ENCODE assay signal across 7 mouse cellular contexts in the genomic region with DNA sequence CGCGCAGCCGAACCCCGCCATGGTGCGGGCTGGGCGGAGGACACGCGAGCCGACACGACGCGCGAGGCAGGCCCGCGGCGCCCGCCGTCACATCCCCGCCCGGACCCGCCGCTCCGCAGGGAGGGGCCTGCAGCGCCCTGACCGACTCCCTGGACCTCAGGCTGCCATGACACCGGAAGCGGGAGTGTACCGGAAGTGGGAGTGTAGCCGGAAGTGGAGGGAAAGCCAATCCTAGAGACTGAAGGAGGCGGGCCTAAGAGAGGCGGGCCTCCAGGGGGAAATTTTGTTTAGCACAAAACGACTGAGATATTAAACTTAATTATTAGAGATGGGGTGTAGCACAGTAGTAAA. TPM values are rescaled to one million over a fixed set of nuclear protein-coding genes. Genes with fewer than 3 reads are reported as not detected.
A peak's percentile ranks its signal among the peaks of the same experiment; 100 is the strongest.
DNase-seq lines count a peak whose midpoint lies in the region; ATAC-seq and TF ChIP-seq lines count a peak whose summit lies in the region.

No protein-coding gene starts in this region.

- peak overlapping the region; percentile 77 for H3K4me3 ChIP-seq in bone marrow macrophage, adult 2 months (ENCODE audit: insufficient read depth, low read length)
- H3K4me3 ChIP-seq in embryonic facial prominence, embryonic 15.5 days (replicated peaks): peak overlapping the region; percentile 68
- H3K4me3 ChIP-seq in heart, adult 2 months: peak overlapping the region; percentile 69
- H3K4me3 ChIP-seq in kidney, adult 2 months (ENCODE audit: insufficient read depth, low read depth, low read length): peak overlapping the region; percentile 84
- peak overlapping the region; percentile 64 for H3K4me3 ChIP-seq in limb, embryonic 11.5 days (ENCODE audit: low read depth, low read length)
- H3K4me3 ChIP-seq in midbrain, embryonic 13.5 days (replicated peaks): peak overlapping the region; percentile 58
- peak overlapping the region; percentile 91 for H3K4me3 ChIP-seq in small intestine, adult 2 months (ENCODE audit: low read depth, low read length)

- ATAC-seq in embryonic facial prominence, embryonic 15.5 days (ENCODE audit: insufficient number of reproducible peaks, low FRiP score, low TSS enrichment, low read depth): peak; percentile 91
- ATAC-seq in limb, embryonic 11.5 days (ENCODE audit: insufficient number of reproducible peaks, low FRiP score, low TSS enrichment, low read depth): peak; percentile 97
- peak; percentile 100 for ATAC-seq in midbrain, embryonic 13.5 days

- H3K27me3 ChIP-seq in embryonic facial prominence, embryonic 15.5 days: no peaks in the 10 kb centered on the region
- no peaks in the 10 kb centered on the region for H3K27me3 ChIP-seq in heart, adult 2 months (ENCODE audit: control insufficient read depth, insufficient read depth, low read length)
- no peaks in the 10 kb centered on the region for H3K27me3 ChIP-seq in kidney, adult 2 months (replicated peaks; ENCODE audit: control insufficient read depth, insufficient read depth, low read length)
- H3K27me3 ChIP-seq in limb, embryonic 11.5 days (ENCODE audit: control insufficient read depth, insufficient read depth, low read length): no peaks in the 10 kb centered on the region
- H3K27me3 ChIP-seq in midbrain, embryonic 13.5 days: peaks cover 13% of the 10 kb centered on the region
- no peaks in the 10 kb centered on the region for H3K27me3 ChIP-seq in small intestine, adult 2 months (ENCODE audit: control insufficient read depth, insufficient read depth, low read length)

- no peak for TF ChIP-seq EP300 in heart, adult 2 months (IDR thresholded peaks at IDR 0.05; ENCODE audit: insufficient read depth, low read depth, low read length)

- H3K79me2 ChIP-seq in heart, adult 2 months (replicated peaks; ENCODE audit: control insufficient read depth, insufficient read depth, low read length): no peaks in the 10 kb centered on the region

- DNase-seq in heart, adult 2 months: peak; percentile 86 to 88
- peak; percentile 93 for DNase-seq in kidney, adult 2 months
- peak; percentile 87 for DNase-seq in limb, embryonic 11.5 days (ENCODE audit: low spot score)

- no peak; the same call in 1 of the 2 replicates for TF ChIP-seq POLR2A in bone marrow macrophage, adult 2 months (IDR thresholded peaks at IDR 0.05; ENCODE audit: borderline replicate concordance, low read depth, low read length)
- TF ChIP-seq POLR2A in heart, adult 2 months (IDR thresholded peaks at IDR 0.05; ENCODE audit: insufficient read depth, low read depth, low read length): peak; percentile 70
- TF ChIP-seq POLR2A in kidney, adult 2 months (IDR thresholded peaks at IDR 0.05; ENCODE audit: low read depth, low read length): no peak
- peak; percentile 35; the same call in 1 of the 2 replicates for TF ChIP-seq POLR2A in small intestine, adult 2 months (IDR thresholded peaks at IDR 0.05; ENCODE audit: low read depth, low read length)

- H3K9me3 ChIP-seq in embryonic facial prominence, embryonic 15.5 days (replicated peaks): no peaks in the 10 kb centered on the region
- no peaks in the 10 kb centered on the region; the same call in 1 of the 2 replicates for H3K9me3 ChIP-seq in limb, embryonic 11.5 days (ENCODE audit: control insufficient read depth, low read length)
- no peaks in the 10 kb centered on the region for H3K9me3 ChIP-seq in midbrain, embryonic 13.5 days

- peak overlapping the region; percentile 24 for H3K27ac ChIP-seq in bone marrow macrophage, adult 2 months (ENCODE audit: insufficient read depth, low read depth, low read length)
- H3K27ac ChIP-seq in embryonic facial prominence, embryonic 15.5 days (replicated peaks): peak overlapping the region; percentile 34; the same call in 1 of the 2 replicates
- peak overlapping the region; percentile 66 for H3K27ac ChIP-seq in heart, adult 2 months
- H3K27ac ChIP-seq in kidney, adult 2 months (ENCODE audit: insufficient read depth, low read depth, low read length): no peak overlapping the region
- no peak overlapping the region for H3K27ac ChIP-seq in limb, embryonic 11.5 days (replicated peaks; ENCODE audit: low read depth, low read length)
- H3K27ac ChIP-seq in midbrain, embryonic 13.5 days: 0 out of 2 replicates have a peak overlapping the region, but pooled peaks have one; percentile 51
- H3K27ac ChIP-seq in small intestine, adult 2 months (ENCODE audit: insufficient read depth, low read depth, low read length): no peak overlapping the region

- intact Hi-C loops in heart, adult 2 months (cut with DNase I): no loop called here

- 0 out of 2 replicates have a peak, but pooled peaks cover 2% of the 10 kb centered on the region for H3K4me1 ChIP-seq in bone marrow macrophage, adult 2 months (ENCODE audit: control insufficient read depth, insufficient read depth, low read length)
- H3K4me1 ChIP-seq in embryonic facial prominence, embryonic 15.5 days: no peaks in the 10 kb centered on the region
- no peaks in the 10 kb centered on the region for H3K4me1 ChIP-seq in heart, adult 2 months (ENCODE audit: control insufficient read depth, insufficient read depth, low read length)
- no peaks in the 10 kb centered on the region; the same call in 1 of the 2 replicates for H3K4me1 ChIP-seq in kidney, adult 2 months (ENCODE audit: control insufficient read depth, insufficient read depth, low read length)
- no peaks in the 10 kb centered on the region for H3K4me1 ChIP-seq in limb, embryonic 11.5 days (ENCODE audit: control insufficient read depth, insufficient read depth, low read length)
- H3K4me1 ChIP-seq in midbrain, embryonic 13.5 days (replicated peaks): peaks cover 7% of the 10 kb centered on the region
- H3K4me1 ChIP-seq in small intestine, adult 2 months (ENCODE audit: control insufficient read depth, insufficient read depth, insufficient read length, low read length): no peaks in the 10 kb centered on the region

- WGBS in embryonic facial prominence, embryonic 15.5 days: 4% methylated on average over 32 of the region's 32 CpGs
- WGBS in heart, adult 2 months: 3% methylated on average over 32 of the region's 32 CpGs
- 19% methylated on average over 32 of the region's 32 CpGs for WGBS in kidney, adult 2 months
- WGBS in limb, embryonic 11.5 days: 7% methylated on average over 30 of the region's 32 CpGs
- WGBS in midbrain, embryonic 13.5 days: 1% methylated on average over 32 of the region's 32 CpGs
- 9% methylated on average over 32 of the region's 32 CpGs for WGBS in small intestine, adult 2 months

- peak overlapping the region; percentile 73 for H3K4me2 ChIP-seq in embryonic facial prominence, embryonic 15.5 days (replicated peaks)
- H3K4me2 ChIP-seq in limb, embryonic 11.5 days (ENCODE audit: low read depth, severe bottlenecking): peak overlapping the region; percentile 58
- peak overlapping the region; percentile 75 for H3K4me2 ChIP-seq in midbrain, embryonic 13.5 days (replicated peaks)

- TF ChIP-seq CTCF in bone marrow macrophage, adult 2 months (IDR thresholded peaks at IDR 0.05; ENCODE audit: low read depth, low read length): no peak
- no peak for TF ChIP-seq CTCF in heart, adult 2 months (IDR thresholded peaks at IDR 0.05)
- TF ChIP-seq CTCF in kidney, adult 2 months (conservative IDR thresholded peaks at IDR 0.05; ENCODE audit: insufficient read depth, insufficient read length, low read depth, low read length): no peak
- TF ChIP-seq CTCF in small intestine, adult 2 months (IDR thresholded peaks at IDR 0.05; ENCODE audit: extremely low read depth, insufficient read length, insufficient replicate concordance, low read depth, low read length): no peak

- no peaks in the 10 kb centered on the region for H3K36me3 ChIP-seq in embryonic facial prominence, embryonic 15.5 days
- H3K36me3 ChIP-seq in heart, adult 2 months (ENCODE audit: control insufficient read depth, insufficient read depth, low read length): no peaks in the 10 kb centered on the region
- no peaks in the 10 kb centered on the region for H3K36me3 ChIP-seq in kidney, adult 2 months (ENCODE audit: control insufficient read depth, insufficient read depth, low read length)
- H3K36me3 ChIP-seq in limb, embryonic 11.5 days (ENCODE audit: control insufficient read depth, insufficient read depth, low read length): no peaks in the 10 kb centered on the region
- no peaks in the 10 kb centered on the region for H3K36me3 ChIP-seq in midbrain, embryonic 13.5 days
- H3K36me3 ChIP-seq in small intestine, adult 2 months (ENCODE audit: control insufficient read depth, insufficient read depth, low read length): no peaks in the 10 kb centered on the region

- peak overlapping the region; percentile 64 for H3K9ac ChIP-seq in embryonic facial prominence, embryonic 15.5 days
- H3K9ac ChIP-seq in heart, adult 2 months (ENCODE audit: low read depth, low read length): peak overlapping the region; percentile 95
- H3K9ac ChIP-seq in limb, embryonic 11.5 days (ENCODE audit: low read length): peak overlapping the region; percentile 88
- peak overlapping the region; percentile 76 for H3K9ac ChIP-seq in midbrain, embryonic 13.5 days (replicated peaks)

RNA-seq across cellular contexts. Expression of a gene that starts 21.6 kb away (rescaled TPM):
- polyA plus RNA-seq in bone marrow macrophage, adult 2 months (2012; ENCODE audit: insufficient read depth, insufficient read length, missing spikeins): 12.3 and 14.2 TPM in 2 replicates
- polyA plus RNA-seq in embryonic facial prominence, embryonic 15.5 days (2015; fragmentation: Nextera tagmentation; extraction: Ambion mirVana): 0.08 and 0.28 TPM in 2 replicates
- total RNA-seq in heart, adult 2 months (2021): under 1 TPM; 0.09 to 0.18 TPM
- 0.14 TPM in 1 of 2 replicates, not detected in the other for polyA plus RNA-seq in heart, adult 2 months (2012; rRNA removed)
- 0.37 and 0.50 TPM in 2 replicates for polyA plus RNA-seq in kidney, adult 2 months (2012; rRNA removed)
- polyA plus RNA-seq in limb, embryonic 11.5 days (2014; fragmentation: Nextera tagmentation; extraction: Ambion mirVana): not detected in 2 replicates
- not detected in 2 replicates for polyA plus RNA-seq in midbrain, embryonic 13.5 days (2015; fragmentation: Nextera tagmentation; extraction: Ambion mirVana)
- polyA plus RNA-seq in small intestine, adult 2 months (2012; rRNA removed): 0.28 and 0.60 TPM in 2 replicates

RNA-seq across cellular contexts. Expression of a gene that starts 23.0 kb away (rescaled TPM):
- 1.8 and 2.1 TPM in 2 replicates for polyA plus RNA-seq in bone marrow macrophage, adult 2 months (2012; ENCODE audit: insufficient read depth, insufficient read length, missing spikeins)
- polyA plus RNA-seq in embryonic facial prominence, embryonic 15.5 days (2015; fragmentation: Nextera tagmentation; extraction: Ambion mirVana): not detected in 2 replicates
- total RNA-seq in heart, adult 2 months (2021): not detected
- not detected in 2 replicates for polyA plus RNA-seq in heart, adult 2 months (2012; rRNA removed)
- not detected in 2 replicates for polyA plus RNA-seq in kidney, adult 2 months (2012; rRNA removed)
- not detected in 2 replicates for polyA plus RNA-seq in limb, embryonic 11.5 days (2014; fragmentation: Nextera tagmentation; extraction: Ambion mirVana)
- polyA plus RNA-seq in midbrain, embryonic 13.5 days (2015; fragmentation: Nextera tagmentation; extraction: Ambion mirVana): not detected in 2 replicates
- polyA plus RNA-seq in small intestine, adult 2 months (2012; rRNA removed): not detected in 2 replicates

RNA-seq across cellular contexts. Expression of a gene that starts 40.3 kb away (rescaled TPM):
- 44.1 and 52.3 TPM in 2 replicates for polyA plus RNA-seq in bone marrow macrophage, adult 2 months (2012; ENCODE audit: insufficient read depth, insufficient read length, missing spikeins)
- 6.6 and 6.7 TPM in 2 replicates for polyA plus RNA-seq in embryonic facial prominence, embryonic 15.5 days (2015; fragmentation: Nextera tagmentation; extraction: Ambion mirVana)
- 10 to 100 TPM; 21.7 to 23.4 TPM for total RNA-seq in heart, adult 2 months (2021)
- 6.5 and 14.9 TPM in 2 replicates for polyA plus RNA-seq in heart, adult 2 months (2012; rRNA removed)
- 20.8 and 27.6 TPM in 2 replicates for polyA plus RNA-seq in kidney, adult 2 months (2012; rRNA removed)
- polyA plus RNA-seq in limb, embryonic 11.5 days (2014; fragmentation: Nextera tagmentation; extraction: Ambion mirVana): 9.2 and 11.6 TPM in 2 replicates
- 7.6 and 8.3 TPM in 2 replicates for polyA plus RNA-seq in midbrain, embryonic 13.5 days (2015; fragmentation: Nextera tagmentation; extraction: Ambion mirVana)
- 2.1 and 4.5 TPM in 2 replicates for polyA plus RNA-seq in small intestine, adult 2 months (2012; rRNA removed)

RNA-seq across cellular contexts. Expression of a gene that starts 50.6 kb away (rescaled TPM):
- polyA plus RNA-seq in bone marrow macrophage, adult 2 months (2012; ENCODE audit: insufficient read depth, insufficient read length, missing spikeins): 2.0 and 2.3 TPM in 2 replicates
- polyA plus RNA-seq in embryonic facial prominence, embryonic 15.5 days (2015; fragmentation: Nextera tagmentation; extraction: Ambion mirVana): 3.2 and 3.9 TPM in 2 replicates
- total RNA-seq in heart, adult 2 months (2021): 1 to 10 TPM; 9.2 to 9.3 TPM
- 7.7 and 7.9 TPM in 2 replicates for polyA plus RNA-seq in heart, adult 2 months (2012; rRNA removed)
- 14.5 and 15.5 TPM in 2 replicates for polyA plus RNA-seq in kidney, adult 2 months (2012; rRNA removed)
- polyA plus RNA-seq in limb, embryonic 11.5 days (2014; fragmentation: Nextera tagmentation; extraction: Ambion mirVana): 2.0 and 2.3 TPM in 2 replicates
- 1.2 and 2.5 TPM in 2 replicates for polyA plus RNA-seq in midbrain, embryonic 13.5 days (2015; fragmentation: Nextera tagmentation; extraction: Ambion mirVana)
- polyA plus RNA-seq in small intestine, adult 2 months (2012; rRNA removed): 1.8 and 17.6 TPM in 2 replicates

RNA-seq across cellular contexts. Expression of a gene that starts 53.1 kb away (rescaled TPM):
- not detected in 2 replicates for polyA plus RNA-seq in bone marrow macrophage, adult 2 months (2012; ENCODE audit: insufficient read depth, insufficient read length, missing spikeins)
- polyA plus RNA-seq in embryonic facial prominence, embryonic 15.5 days (2015; fragmentation: Nextera tagmentation; extraction: Ambion mirVana): 1.3 and 1.5 TPM in 2 replicates
- total RNA-seq in heart, adult 2 months (2021): not detected
- polyA plus RNA-seq in heart, adult 2 months (2012; rRNA removed): 0.51 TPM in 1 of 2 replicates, not detected in the other
- polyA plus RNA-seq in kidney, adult 2 months (2012; rRNA removed): 0.17 and 0.26 TPM in 2 replicates
- polyA plus RNA-seq in limb, embryonic 11.5 days (2014; fragmentation: Nextera tagmentation; extraction: Ambion mirVana): 1.0 and 1.2 TPM in 2 replicates
- 1.1 and 1.4 TPM in 2 replicates for polyA plus RNA-seq in midbrain, embryonic 13.5 days (2015; fragmentation: Nextera tagmentation; extraction: Ambion mirVana)
- not detected in 2 replicates for polyA plus RNA-seq in small intestine, adult 2 months (2012; rRNA removed)

Comparison
In these comparisons a context has a peak if more than half of its experiments do, and no peak if none do; other contexts are left out.
1. H3K27ac ChIP-seq: peak in bone marrow macrophage, adult 2 months (single experiment), embryonic facial prominence, embryonic 15.5 days (single experiment), heart, adult 2 months (single experiment) and midbrain, embryonic 13.5 days (single experiment); none in kidney, adult 2 months (single experiment), limb, embryonic 11.5 days (single experiment) and small intestine, adult 2 months (single experiment).
2. POLR2A ChIP-seq: peak in heart, adult 2 months (single experiment) and small intestine, adult 2 months (single experiment); none in bone marrow macrophage, adult 2 months (single experiment) and kidney, adult 2 months (single experiment).
3. Peak in every context shown above with its lines, with median percentiles within 50 percentile points of each other: H3K4me3 ChIP-seq, ATAC-seq, H3K4me2 ChIP-seq, H3K9ac ChIP-seq and DNase-seq.